Mouse (Mus musculus) ES-Bruce4 (cell line): Measurements from ENCODE around the gene Incenp. TPM values are rescaled to one million over a fixed set of nuclear protein-coding genes. Genes with fewer than 3 reads are reported as not detected.
"Not testable (repeated sequence)": the region's sequence is repeated elsewhere in the genome, so short reads cannot be mapped to it uniquely, and the experiment has no call there.

Experiments used
- H3K27ac ChIP-seq: 2 replicates; pipeline ENCODE4 v1.5.1; 2012; ENCODE audit warnings: low read length, inconsistent platforms; ENCODE audit not compliant: insufficient read depth
- H3K27me3 ChIP-seq: 2 replicates; pipeline ENCODE4 v1.6.1; 2012; ENCODE audit warnings: mild to moderate bottlenecking, low read length, inconsistent platforms; ENCODE audit not compliant: control insufficient read depth, poor library complexity, insufficient read depth, severe bottlenecking
- H3K36me3 ChIP-seq: 2 replicates; pipeline ENCODE4 v1.6.1; 2012; ENCODE audit warnings: inconsistent platforms, mild to moderate bottlenecking, low read length, moderate library complexity; ENCODE audit not compliant: control insufficient read depth, poor library complexity, insufficient read depth, severe bottlenecking
- H3K4me1 ChIP-seq: one replicate; pipeline ENCODE4 v1.8.1; 2011; ENCODE audit warnings: low read length; ENCODE audit not compliant: control insufficient read depth, insufficient read depth
- H3K4me3 ChIP-seq: 2 replicates; pipeline ENCODE4 v1.5.1; 2011; ENCODE audit warnings: low read depth, mild to moderate bottlenecking, low read length
- H3K9ac ChIP-seq: 2 replicates; pipeline ENCODE4 v1.6.1; 2012; ENCODE audit warnings: low read depth, mild to moderate bottlenecking, inconsistent platforms; ENCODE audit not compliant: poor library complexity, severe bottlenecking
- H3K9me3 ChIP-seq: replicated peaks from 2 replicates; pipeline ENCODE4 v1.6.1; 2012; ENCODE audit warnings: mild to moderate bottlenecking, low read length, inconsistent platforms; ENCODE audit not compliant: control insufficient read depth, poor library complexity, insufficient read depth, severe bottlenecking
- CTCF ChIP-seq: IDR thresholded peaks from one replicate; pipeline ENCODE4 v1.8.1; 2011; ENCODE audit warnings: low read depth, low read length
- EP300 ChIP-seq: IDR thresholded peaks from 2 replicates; pipeline ENCODE4 v1.6.1; 2011; ENCODE audit warnings: low read depth, low read length; ENCODE audit not compliant: insufficient read depth
- POLR2A ChIP-seq: IDR thresholded peaks from one replicate; pipeline ENCODE4 v1.8.1; 2011; ENCODE audit warnings: low read length; ENCODE audit not compliant: insufficient read depth
- polyA plus RNA-seq: library from polyadenylated mRNA; stranded (reverse); fragments of >200 nt; gene quantifications from 2 replicates; pipeline ENCODE4 v1.2.4, GENCODE M21; 2011; ENCODE audit warnings: low read depth; ENCODE audit not compliant: missing spikeins, insufficient read depth, insufficient read length

Gene Incenp
- polyA plus RNA-seq, 1 experiment: 157 TPM

GRCm38 (mm10) chr19:9933908-9934307 is 34.6 kb upstream of the Incenp start:
- Histone ChIP-seq H3K27me3 (0 out of 2 replicates have a peak, but pooled peaks cover 2% of the 10 kb centered on the region), H3K36me3 (no peaks in the 10 kb centered on the region), H3K4me1 (no peaks in the 10 kb centered on the region), H3K9ac (no peak overlapping the region), H3K4me3 (no peak overlapping the region), H3K27ac (no peak overlapping the region), H3K9me3 (no peaks in the 10 kb centered on the region)
- TF ChIP-seq CTCF (no peak), EP300 (no peak), POLR2A (no peak)

GRCm38 (mm10) chr19:9931167-9931607 is 31.8 kb upstream of the Incenp start:
- H3K27me3 ChIP-seq, H3K9ac ChIP-seq, H3K9me3 ChIP-seq, H3K36me3 ChIP-seq, H3K4me3 ChIP-seq, H3K4me1 ChIP-seq, H3K27ac ChIP-seq: not testable (repeated sequence)

GRCm38 (mm10) chr19:9928089-9928488 is 28.7 kb upstream of the Incenp start:
- no peak overlapping the region for H3K9ac ChIP-seq
- no peaks in the 10 kb centered on the region for H3K9me3 ChIP-seq
- TF ChIP-seq CTCF: no peak
- TF ChIP-seq EP300: no peak
- TF ChIP-seq POLR2A: no peak
- H3K4me1 ChIP-seq: peaks cover 5% of the 10 kb centered on the region
- no peak overlapping the region for H3K4me3 ChIP-seq
- no peak overlapping the region for H3K27ac ChIP-seq
- H3K27me3 ChIP-seq: 0 out of 2 replicates have a peak, but pooled peaks cover 2% of the 10 kb centered on the region
- no peaks in the 10 kb centered on the region for H3K36me3 ChIP-seq

- Histone ChIP-seq H3K36me3 (no peaks in the 10 kb centered on the region), H3K9me3 (no peaks in the 10 kb centered on the region), H3K27ac (no peak overlapping the region), H3K9ac (no peak overlapping the region), H3K4me3 (no peak overlapping the region), H3K27me3 (no peaks in the 10 kb centered on the region), H3K4me1 (peaks cover 7% of the 10 kb centered on the region)
- TF ChIP-seq CTCF (no peak), EP300 (no peak), POLR2A (no peak)
Observed at GRCm38 (mm10) chr19:9924769-9925272, 25.5 kb upstream of the Incenp start.

GRCm38 (mm10) chr19:9924034-9924768 is 24.9 kb upstream of the Incenp start:
- Histone ChIP-seq H3K36me3 (no peaks in the 10 kb centered on the region), H3K27me3 (no peaks in the 10 kb centered on the region), H3K9me3 (no peaks in the 10 kb centered on the region), H3K4me3 (no peak overlapping the region), H3K27ac (no peak overlapping the region), H3K4me1 (peaks cover 7% of the 10 kb centered on the region), H3K9ac (no peak overlapping the region)
- TF ChIP-seq POLR2A (no peak), CTCF (no peak), EP300 (no peak)

GRCm38 (mm10) chr19:9923048-9923447 is 23.7 kb upstream of the Incenp start:
- Histone ChIP-seq H3K4me3 (no peak overlapping the region), H3K36me3 (no peaks in the 10 kb centered on the region), H3K27ac (no peak overlapping the region), H3K9me3 (no peaks in the 10 kb centered on the region), H3K27me3 (no peaks in the 10 kb centered on the region), H3K9ac (no peak overlapping the region), H3K4me1 (peaks cover 7% of the 10 kb centered on the region)
- TF ChIP-seq EP300 (no peak), CTCF (no peak), POLR2A (no peak)
